Mouse (Mus musculus) CH12.LX (cell line): Measurements from ENCODE around the gene Arl5c. TPM values are rescaled to one million over a fixed set of nuclear protein-coding genes. Genes with fewer than 3 reads are reported as not detected.
"Not testable (repeated sequence)": the region's sequence is repeated elsewhere in the genome, so short reads cannot be mapped to it uniquely, and the experiment has no call there.

Experiments used
- DNase-seq: peaks from one replicate; pipeline ENCODE4 v3.0.0-alpha.2; 2013; ENCODE audit errors: extremely low read depth
- H3K27ac ChIP-seq: 2 replicates; pipeline ENCODE4 v1.5.1; 2012; ENCODE audit warnings: low read depth, mild to moderate bottlenecking, control low read depth, moderate library complexity; ENCODE audit not compliant: insufficient read depth
- H3K27me3 ChIP-seq: replicated peaks from 2 replicates; pipeline ENCODE3; 2012; ENCODE audit warnings: inconsistent platforms
- H3K36me3 ChIP-seq, 2 experiments: replicated peaks in 1 of 2; 2 replicates each; pipeline versions ENCODE3 to v1.6.1; 2012; ENCODE audit warnings: inconsistent platforms in 1 of 2, low read length in 1 of 2, mild to moderate bottlenecking in 1 of 2, mixed read lengths in 1 of 2, moderate library complexity in 1 of 2; ENCODE audit not compliant: control insufficient read depth in 1 of 2, insufficient read depth in 1 of 2
- H3K4me1 ChIP-seq, 2 experiments: 2 replicates each; pipeline ENCODE4 v1.6.1; 2012; ENCODE audit warnings: inconsistent platforms in 1 of 2, moderate library complexity in 1 of 2; ENCODE audit not compliant: insufficient read depth in 2 of 2, control insufficient read depth in 1 of 2
- H3K4me2 ChIP-seq: 2 replicates; pipeline ENCODE4 v1.6.1; 2012; ENCODE audit warnings: low read depth, mild to moderate bottlenecking, control low read depth; ENCODE audit not compliant: poor library complexity, insufficient read depth, severe bottlenecking
- H3K4me3 ChIP-seq, 3 experiments: fragments of 150-350 bp in 1 of 3; sonication (generic) in 1 of 3; replicated peaks in 1 of 3; 2 replicates each; pipeline versions ENCODE3 to v1.5.1; 2011 to 2012; ENCODE audit warnings: low read depth in 2 of 3, low read length in 2 of 3, mild to moderate bottlenecking in 2 of 3, moderate library complexity in 2 of 3, control low read depth in 1 of 3, improper control_type of control experiment in 1 of 3, inconsistent platforms in 1 of 3, mixed read lengths in 1 of 3; ENCODE audit not compliant: poor library complexity in 1 of 3
- H3K79me2 ChIP-seq: replicated peaks from 2 replicates; pipeline ENCODE4 v1.6.1; 2012; ENCODE audit warnings: mild to moderate bottlenecking, moderate library complexity; ENCODE audit not compliant: control insufficient read depth, poor library complexity, insufficient read depth, severe bottlenecking; ENCODE audit errors: extremely low read depth
- H3K9ac ChIP-seq: 2 replicates; pipeline ENCODE4 v1.6.1; 2012; ENCODE audit warnings: low read depth, mild to moderate bottlenecking, control low read depth, moderate library complexity; ENCODE audit not compliant: insufficient read depth
- H3K9me3 ChIP-seq: replicated peaks from 2 replicates; pipeline ENCODE3; 2012; ENCODE audit warnings: low read length, inconsistent platforms, mixed read lengths
- BHLHE40 ChIP-seq: IDR thresholded peaks from 2 replicates; pipeline ENCODE4 v1.6.1; 2011; ENCODE audit warnings: mild to moderate bottlenecking, low read depth, low read length, improper control_type of control experiment
- CHD2 ChIP-seq: IDR thresholded peaks from 2 replicates; pipeline ENCODE4 v1.6.1; 2011; ENCODE audit warnings: low read length, improper control_type of control experiment
- E2F4 ChIP-seq: IDR thresholded peaks from 2 replicates; pipeline ENCODE4 v1.6.1; 2011; ENCODE audit warnings: low read depth, low read length, improper control_type of control experiment; ENCODE audit not compliant: insufficient replicate concordance
- ELF1 ChIP-seq: IDR thresholded peaks from 2 replicates; pipeline ENCODE4 v1.6.1; 2014; ENCODE audit warnings: low read depth, mild to moderate bottlenecking, inconsistent platforms, low read length, improper control_type of control experiment
- ETS1 ChIP-seq: conservative IDR thresholded peaks from 2 replicates; pipeline ENCODE4 v1.6.1; 2012; ENCODE audit warnings: low read depth, mild to moderate bottlenecking, inconsistent platforms, low read length, improper control_type of control experiment, moderate library complexity
- IRF4 ChIP-seq: IDR thresholded peaks from 2 replicates; pipeline ENCODE4 v1.6.1; 2014; ENCODE audit warnings: low read depth, mild to moderate bottlenecking, inconsistent platforms, low read length, improper control_type of control experiment
- KAT2A ChIP-seq: IDR thresholded peaks from 2 replicates; pipeline ENCODE4 v1.6.1; 2012; ENCODE audit warnings: low read length, improper control_type of control experiment, inconsistent platforms; ENCODE audit not compliant: insufficient replicate concordance
- MAX ChIP-seq: IDR thresholded peaks from 2 replicates; pipeline ENCODE4 v1.6.1; 2011; ENCODE audit warnings: low read length, improper control_type of control experiment
- MYC ChIP-seq: IDR thresholded peaks from 2 replicates; pipeline ENCODE4 v1.6.1; 2011; ENCODE audit warnings: low read depth, mild to moderate bottlenecking, improper control_type of control experiment, low read length
- NELFE ChIP-seq: IDR thresholded peaks from 2 replicates; pipeline ENCODE4 v1.6.1; 2011; ENCODE audit warnings: low read depth, low read length, improper control_type of control experiment
- PAX5 ChIP-seq: IDR thresholded peaks from 2 replicates; pipeline ENCODE4 v1.6.1; 2012; ENCODE audit warnings: low read length, inconsistent platforms, mixed read lengths
- POLR2A ChIP-seq: IDR thresholded peaks from 2 replicates; pipeline ENCODE4 v1.6.1; 2011; ENCODE audit warnings: low read depth, mild to moderate bottlenecking, improper control_type of control experiment, low read length
- TBP ChIP-seq: conservative IDR thresholded peaks from 2 replicates; pipeline ENCODE4 v1.6.1; 2011; ENCODE audit warnings: low read depth, low read length, improper control_type of control experiment
- TCF12 ChIP-seq: IDR thresholded peaks from 2 replicates; pipeline ENCODE4 v1.6.1; 2014; ENCODE audit warnings: low read depth, mild to moderate bottlenecking, inconsistent platforms, low read length, improper control_type of control experiment
- USF2 ChIP-seq: conservative IDR thresholded peaks from 2 replicates; pipeline ENCODE4 v1.6.1; 2011; ENCODE audit warnings: low read depth, low read length, improper control_type of control experiment
- ZC3H11A ChIP-seq: IDR thresholded peaks from 2 replicates; pipeline ENCODE4 v1.6.1; 2012; ENCODE audit warnings: low read depth, mild to moderate bottlenecking, inconsistent platforms, low read length, improper control_type of control experiment
- ZKSCAN1 ChIP-seq: IDR thresholded peaks from 2 replicates; pipeline ENCODE4 v1.6.1; 2012; ENCODE audit warnings: low read depth, inconsistent platforms, low read length, improper control_type of control experiment, borderline replicate concordance
- ZMIZ1 ChIP-seq: IDR thresholded peaks from 2 replicates; pipeline ENCODE4 v1.6.1; 2012; ENCODE audit warnings: low read depth, mild to moderate bottlenecking, inconsistent platforms, low read length, improper control_type of control experiment
- ZNF384 ChIP-seq: IDR thresholded peaks from 2 replicates; pipeline ENCODE4 v1.6.1; 2012; ENCODE audit warnings: low read depth, low read length, improper control_type of control experiment, inconsistent platforms
- dilution Hi-C: fragments of 300-500 bp; cut with MboI; formaldehyde crosslinking; loops from 2 replicates; pipeline ENCODE4 v1.14.3; 2020; ENCODE audit warnings: low sequenced_read_pairs; ENCODE audit not compliant: extremely low pct_unique_long_range_greater_than_20kb, extremely low pct_ligation_motif_present
- in situ Hi-C: fragments of 300-500 bp; cut with MboI; formaldehyde crosslinking; loops from 3 replicates; pipeline ENCODE4 v1.14.3; 2019; ENCODE audit warnings: low sequenced_read_pairs, low pct_ligation_motif_present, low pct_unique_long_range_greater_than_20kb, mixed read lengths
- polyA plus RNA-seq: library from polyadenylated mRNA; unstranded; fragments of >175 nt; gene quantifications from 2 replicates; pipeline ENCODE4 v1.2.1, GENCODE M21; 2012; ENCODE audit warnings: low read depth; ENCODE audit not compliant: insufficient read length
- total RNA-seq, 2 experiments: library from RNA; depleted of rRNA; stranded (reverse); fragments of 300-350 nt in 1 of 2; fragments of >200 nt in 1 of 2; gene quantifications; 2 replicates each; pipeline ENCODE4 v1.2.3; 2012 to 2014

Arl5c gene
- total and polyA plus RNA-seq, 3 experiments, result 28.5 to 45.5 (median 32.2) TPM

DNA sequence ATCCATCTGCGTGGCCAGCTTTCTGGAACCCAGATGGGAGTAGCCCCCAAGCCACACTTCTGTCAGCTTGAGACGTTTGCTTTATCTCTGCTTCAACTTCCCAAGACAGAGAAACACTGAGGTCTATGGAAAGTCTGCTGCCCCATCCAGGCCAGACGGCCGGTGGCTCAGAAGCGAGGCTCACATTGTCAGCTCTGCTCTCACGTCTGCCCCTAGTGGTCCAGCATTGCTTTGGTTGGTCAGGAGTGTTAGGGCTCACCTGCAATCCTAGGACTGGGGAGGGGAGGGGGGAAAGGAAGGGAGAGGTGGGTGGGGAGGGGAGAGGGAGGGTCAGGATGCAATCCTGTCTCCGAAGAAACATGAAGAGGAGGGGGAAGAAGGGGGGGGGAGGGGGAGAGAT is 48.6 kb downstream of the Arl5c start (continued):
- TF ChIP-seq TCF12, result no peak
- no peak for TF ChIP-seq KAT2A
- no peak for TF ChIP-seq BHLHE40
- TF ChIP-seq IRF4, result no peak
- no peak for TF ChIP-seq PAX5

DNA sequence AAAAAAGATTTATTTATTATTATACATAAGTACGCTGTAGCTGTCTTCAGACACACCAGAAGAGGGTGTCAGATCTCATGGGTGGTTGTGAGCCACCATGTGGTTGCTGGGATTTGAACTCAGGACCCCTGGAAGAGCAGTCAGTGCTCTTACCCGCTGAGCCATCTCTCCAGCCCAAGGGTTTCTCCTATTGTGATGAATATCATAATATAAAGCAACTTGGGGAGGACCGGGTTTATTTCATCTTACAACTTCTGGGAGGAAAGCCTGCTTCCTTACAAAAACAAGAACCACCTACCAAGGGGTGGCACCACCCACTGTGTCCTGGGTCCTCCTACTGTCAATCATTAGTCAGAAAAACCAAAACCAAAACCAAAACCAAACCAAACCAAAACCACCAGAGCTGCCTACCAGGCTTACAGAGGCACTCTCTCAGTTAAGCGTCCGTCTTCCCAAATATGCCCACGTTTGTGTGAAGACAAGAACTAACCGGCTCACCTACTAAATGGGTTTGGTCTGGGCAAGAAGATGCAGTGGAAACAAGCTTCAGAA is 50.2 kb downstream of the Arl5c start:
- H3K4me3 ChIP-seq, result not testable (repeated sequence)

DNA sequence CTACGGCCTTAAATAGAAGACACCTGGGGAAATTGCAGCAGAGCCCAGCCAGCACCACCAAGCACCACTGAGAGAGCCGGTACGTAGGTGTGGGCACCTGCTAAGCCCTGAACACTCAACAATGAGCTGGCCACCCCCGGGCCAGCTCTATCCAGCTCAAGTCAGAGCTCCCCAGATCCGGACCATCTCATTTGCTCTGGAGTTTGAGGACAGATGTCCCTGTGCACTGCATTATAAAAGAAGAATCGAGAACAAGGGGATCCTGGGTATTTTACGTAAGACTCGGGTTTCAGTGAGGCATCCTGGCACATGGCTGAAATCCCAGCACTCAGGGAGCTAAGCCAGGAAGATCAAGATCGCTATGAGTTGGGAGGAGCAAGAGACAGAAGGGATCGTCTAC is 51.0 kb downstream of the Arl5c start:
- in situ Hi-C loops, result no loop called here
- Histone ChIP-seq H3K27me3 (peaks cover 3% of the 10 kb centered on the region), H3K4me2 (no peak overlapping the region)
- TF ChIP-seq TBP (no peak), E2F4 (no peak), ZKSCAN1 (no peak), KAT2A (no peak)
- TF ChIP-seq, all 38 proteins: peak for 0
- no peak for DNase-seq
- no peak overlapping the region for H3K27ac ChIP-seq
- H3K4me3 ChIP-seq, result no peak overlapping the region
- dilution Hi-C loops, result no loop called here
- H3K9ac ChIP-seq, result no peak overlapping the region
- peaks cover 7% of the 10 kb centered on the region for H3K9me3 ChIP-seq
- peaks cover 30 to 42% of the 10 kb centered on the region in 2 experiments for H3K4me1 ChIP-seq
- H3K79me2 ChIP-seq, result no peaks in the 10 kb centered on the region
- H3K36me3 ChIP-seq, result no peaks in the 10 kb centered on the region

More for the DNA sequence above, 50.2 kb downstream of the Arl5c start:
- in situ Hi-C loops, H3K9ac ChIP-seq, H3K27me3 ChIP-seq, H3K4me2 ChIP-seq, H3K79me2 ChIP-seq, H3K36me3 ChIP-seq, dilution Hi-C loops, H3K9me3 ChIP-seq: not testable (repeated sequence)
- peak overlapping the region; percentile 14; the same call in 1 of the 2 replicates for H3K27ac ChIP-seq
- DNase-seq, result peak; percentile 64
- TF ChIP-seq ELF1, result 0 out of 2 replicates have a peak, but pooled peaks have one; percentile 20
- TF ChIP-seq TBP, result peak; percentile 89
- peak; percentile 33; the same call in 1 of the 2 replicates for TF ChIP-seq POLR2A
- H3K4me1 ChIP-seq, result peaks cover 28 to 44% of the 10 kb centered on the region in 2 experiments

DNA sequence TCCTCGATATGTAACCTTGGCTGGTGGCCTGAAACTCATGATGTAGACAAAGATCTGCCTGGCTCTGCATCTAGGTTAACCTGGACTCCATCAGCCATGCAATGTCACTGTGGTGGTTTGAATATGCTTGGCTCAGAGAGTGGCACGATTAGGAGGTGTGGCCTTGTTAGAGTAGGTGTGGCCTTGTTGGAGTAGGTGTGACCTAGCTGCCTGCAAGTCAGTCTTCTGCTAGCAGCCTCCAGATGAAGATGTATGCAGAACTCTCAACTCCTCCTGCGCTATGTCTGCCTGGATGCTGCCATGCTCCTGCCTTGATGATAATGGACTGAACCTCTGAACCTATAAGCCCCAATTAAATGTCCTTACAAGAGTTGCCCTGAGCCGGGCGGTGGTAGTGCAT is 52.7 kb downstream of the Arl5c start:
- Histone ChIP-seq H3K27ac (peak overlapping the region; percentile 43), H3K4me3 (no peak overlapping the region), H3K4me2 (no peak overlapping the region), H3K4me1 (peaks cover 21 to 36% of the 10 kb centered on the region in 2 experiments), H3K9me3 (peaks cover 7% of the 10 kb centered on the region), H3K27me3 (peaks cover 14% of the 10 kb centered on the region), H3K79me2 (no peaks in the 10 kb centered on the region), H3K36me3 (no peaks in the 10 kb centered on the region), H3K9ac (no peak overlapping the region)
- no peak for TF ChIP-seq ZC3H11A
- no peak for TF ChIP-seq CHD2
- TF ChIP-seq TCF12, result no peak
- TF ChIP-seq ZNF384, result no peak
- no peak for TF ChIP-seq ETS1
- no peak for TF ChIP-seq ZKSCAN1
- no peak for TF ChIP-seq MYC
- no peak for TF ChIP-seq PAX5
- no peak for TF ChIP-seq BHLHE40
- TF ChIP-seq MAX, result no peak
- no peak for TF ChIP-seq NELFE
- no peak for TF ChIP-seq USF2
- no peak for TF ChIP-seq ZMIZ1
- TF ChIP-seq ELF1, result no peak
- in situ Hi-C loops (no loop called here), dilution Hi-C loops (no loop called here)
- DNase-seq, result peak; percentile 37
